Mouse (Mus musculus) C2C12 (cell line): ENCODE measurements at regions not wholly inside any gene's neighbourhood (a gene's known extent, or its start where the extent isn't known, plus 50 kb on each side); places are given as distances from the start of the nearest gene placed in this dataset.

Source experiments
- H3K27me3 ChIP-seq: one replicate; pipeline ENCODE4 v1.6.1; 2011; ENCODE audit not compliant: control insufficient read depth, insufficient read depth, insufficient read length
- H3K36me3 ChIP-seq: one replicate; pipeline ENCODE4 v1.6.1; 2011; ENCODE audit not compliant: control insufficient read depth, insufficient read depth
- H3K4me3 ChIP-seq: one replicate; pipeline ENCODE4 v1.5.1; 2011; ENCODE audit warnings: mild to moderate bottlenecking, control low read depth; ENCODE audit not compliant: poor library complexity, insufficient read depth, severe bottlenecking
- H3K79me2 ChIP-seq: one replicate; pipeline ENCODE4 v1.6.1; 2011; ENCODE audit not compliant: control insufficient read depth, insufficient read depth
- H3K79me3 ChIP-seq: one replicate; pipeline ENCODE4 v1.6.1; 2011; ENCODE audit warnings: low read depth, control low read depth
- H3ac ChIP-seq: one replicate; pipeline ENCODE3; 2011; ENCODE audit warnings: low read depth; ENCODE audit not compliant: control insufficient read depth, insufficient read length
- CEBPB ChIP-seq: IDR thresholded peaks from one replicate; pipeline ENCODE4 v1.6.1; 2011; ENCODE audit warnings: low read depth, mild to moderate bottlenecking, control low read depth, moderate library complexity
- CTCF ChIP-seq: IDR thresholded peaks from one replicate; pipeline ENCODE4 v1.5.1; 2011; ENCODE audit not compliant: control insufficient read depth, insufficient read depth, insufficient read length
- FOSL1 ChIP-seq: IDR thresholded peaks from one replicate; pipeline ENCODE4 v1.8.0; 2011; ENCODE audit warnings: mild to moderate bottlenecking, low read length; ENCODE audit not compliant: poor library complexity, insufficient read depth, severe bottlenecking
- MAX ChIP-seq: IDR thresholded peaks from one replicate; pipeline ENCODE4 v1.6.1; 2011; ENCODE audit warnings: mild to moderate bottlenecking, control low read depth
- MYOD1 ChIP-seq: IDR thresholded peaks from one replicate; pipeline ENCODE4 v1.6.1; 2011; ENCODE audit warnings: low read depth; ENCODE audit not compliant: control insufficient read depth, insufficient read length
- MYOG ChIP-seq: IDR thresholded peaks from one replicate; pipeline ENCODE4 v1.6.1; 2011; ENCODE audit not compliant: control insufficient read depth, insufficient read length; ENCODE audit errors: extremely low read depth
- USF1 ChIP-seq: IDR thresholded peaks from one replicate; pipeline ENCODE4 v1.6.1; 2011; ENCODE audit warnings: low read depth, mild to moderate bottlenecking, control low read depth, moderate library complexity

GRCm38 (mm10) chr5:103374162-103374561 is 50.8 kb upstream of the Ptpn13 start:
- Histone ChIP-seq H3K79me2 (no peaks in the 10 kb centered on the region), H3ac (no peak overlapping the region), H3K4me3 (no peak overlapping the region), H3K36me3 (no peaks in the 10 kb centered on the region), H3K27me3 (no peaks in the 10 kb centered on the region), H3K79me3 (no peaks in the 10 kb centered on the region)
- TF ChIP-seq CEBPB = no peak
- no peak for TF ChIP-seq MYOD1
- no peak for TF ChIP-seq USF1
- TF ChIP-seq MYOG = no peak
- TF ChIP-seq MAX = no peak

GRCm38 (mm10) chr5:103373089-103373488 is 51.9 kb upstream of the Ptpn13 start:
- Histone ChIP-seq H3K4me3 (no peak overlapping the region), H3ac (no peak overlapping the region), H3K27me3 (no peaks in the 10 kb centered on the region), H3K79me3 (no peaks in the 10 kb centered on the region), H3K36me3 (no peaks in the 10 kb centered on the region), H3K79me2 (no peaks in the 10 kb centered on the region)
- no peak for TF ChIP-seq MAX
- TF ChIP-seq USF1 = no peak
- TF ChIP-seq CEBPB = no peak
- no peak for TF ChIP-seq FOSL1
- TF ChIP-seq MYOG = no peak
- TF ChIP-seq CTCF = no peak
- TF ChIP-seq MYOD1 = no peak

GRCm38 (mm10) chr5:103370456-103370855 is 54.5 kb upstream of the Ptpn13 start:
- H3ac ChIP-seq = no peak overlapping the region
- no peaks in the 10 kb centered on the region for H3K36me3 ChIP-seq
- H3K27me3 ChIP-seq = no peaks in the 10 kb centered on the region
- no peak overlapping the region for H3K4me3 ChIP-seq
- H3K79me2 ChIP-seq = no peaks in the 10 kb centered on the region
- no peak for TF ChIP-seq CTCF
- TF ChIP-seq MYOG = no peak
- TF ChIP-seq FOSL1 = no peak
- no peak for TF ChIP-seq USF1
- TF ChIP-seq CEBPB = no peak
- TF ChIP-seq MAX = no peak
- no peak for TF ChIP-seq MYOD1
- no peaks in the 10 kb centered on the region for H3K79me3 ChIP-seq

GRCm38 (mm10) chr5:103368993-103369392 is 56.0 kb upstream of the Ptpn13 start:
- Histone ChIP-seq H3K4me3 (no peak overlapping the region), H3K36me3 (no peaks in the 10 kb centered on the region), H3K27me3 (no peaks in the 10 kb centered on the region), H3ac (no peak overlapping the region), H3K79me2 (no peaks in the 10 kb centered on the region), H3K79me3 (no peaks in the 10 kb centered on the region)
- TF ChIP-seq MYOG = no peak
- no peak for TF ChIP-seq MAX
- TF ChIP-seq CTCF = no peak
- TF ChIP-seq MYOD1 = no peak
- no peak for TF ChIP-seq FOSL1
- no peak for TF ChIP-seq USF1
- TF ChIP-seq CEBPB = no peak

- Histone ChIP-seq H3ac (no peak overlapping the region), H3K79me3 (no peaks in the 10 kb centered on the region), H3K27me3 (no peaks in the 10 kb centered on the region), H3K4me3 (no peak overlapping the region), H3K79me2 (no peaks in the 10 kb centered on the region), H3K36me3 (no peaks in the 10 kb centered on the region)
- TF ChIP-seq CEBPB = no peak
- no peak for TF ChIP-seq CTCF
- no peak for TF ChIP-seq USF1
- TF ChIP-seq MYOD1 = no peak
- TF ChIP-seq FOSL1 = no peak
- no peak for TF ChIP-seq MAX
- no peak for TF ChIP-seq MYOG
Observed at GRCm38 (mm10) chr5:103367201-103367671, 57.8 kb upstream of the Ptpn13 start.
